Mouse (Mus musculus) ES-E14 (cell line): ENCODE measurements around the gene Spag8. TPM values are rescaled to one million over a fixed set of nuclear protein-coding genes. Genes with fewer than 3 reads are reported as not detected.

ENCODE experiments used
- DNase-seq: peaks from one replicate; pipeline ENCODE4 v3.0.0-alpha.2; 2013; ENCODE audit warnings: low read depth, low spot score
- H3K27ac ChIP-seq: 2 replicates; pipeline ENCODE4 v1.5.1; 2012; ENCODE audit warnings: low read depth, mild to moderate bottlenecking, low read length, moderate library complexity, mixed read lengths; ENCODE audit not compliant: poor library complexity, insufficient read depth, severe bottlenecking
- H3K36me3 ChIP-seq: 2 replicates; pipeline ENCODE4 v1.6.1; 2012; ENCODE audit warnings: mild to moderate bottlenecking, low read length, moderate library complexity, mixed read lengths; ENCODE audit not compliant: control insufficient read depth, poor library complexity, insufficient read depth, severe bottlenecking
- H3K4me1 ChIP-seq, 2 experiments: fragments of 150-350 bp in 1 of 2; sonication (generic) in 1 of 2; 2 replicates each; pipeline ENCODE4 v1.6.1; 2012; ENCODE audit warnings: low read length in 2 of 2, mild to moderate bottlenecking in 1 of 2, mixed read lengths in 1 of 2; ENCODE audit not compliant: control insufficient read depth in 2 of 2, insufficient read depth in 2 of 2, poor library complexity in 1 of 2
- H3K4me3 ChIP-seq, 2 experiments: fragments of 150-350 bp in 1 of 2; sonication (generic) in 1 of 2; 2 replicates each; pipeline ENCODE4 v1.5.1; 2012; ENCODE audit warnings: low read length in 2 of 2, low read depth in 1 of 2, mild to moderate bottlenecking in 1 of 2, mixed read lengths in 1 of 2; ENCODE audit not compliant: insufficient read depth in 1 of 2, poor library complexity in 1 of 2, severe bottlenecking in 1 of 2
- H3K9ac ChIP-seq: 2 replicates; pipeline ENCODE4 v1.6.1; 2012; ENCODE audit warnings: low read depth, mild to moderate bottlenecking, low read length, mixed read lengths; ENCODE audit not compliant: poor library complexity, insufficient read depth, severe bottlenecking
- H3K9me3 ChIP-seq: fragments of 150-350 bp; sonication (generic); 2 replicates; pipeline ENCODE4 v1.6.1; 2012; ENCODE audit warnings: low read depth, mild to moderate bottlenecking, low read length; ENCODE audit not compliant: control insufficient read depth, insufficient read depth
- CHD2 ChIP-seq: IDR thresholded peaks from 2 replicates; pipeline ENCODE4 v1.6.1; 2014; ENCODE audit warnings: mild to moderate bottlenecking, low read depth, low read length, inconsistent platforms
- HCFC1 ChIP-seq: IDR thresholded peaks from 2 replicates; pipeline ENCODE4 v1.6.1; 2012; ENCODE audit warnings: low read length, inconsistent platforms, borderline replicate concordance; ENCODE audit not compliant: insufficient read depth
- MAFK ChIP-seq: IDR thresholded peaks from 2 replicates; pipeline ENCODE4 v1.6.1; 2014; ENCODE audit warnings: mild to moderate bottlenecking, low read depth, low read length, inconsistent platforms; ENCODE audit not compliant: insufficient read depth
- ZC3H11A ChIP-seq: IDR thresholded peaks from 2 replicates; pipeline ENCODE4 v1.6.1; 2012; ENCODE audit warnings: low read depth, mild to moderate bottlenecking, inconsistent platforms, low read length, borderline replicate concordance
- ZNF384 ChIP-seq: IDR thresholded peaks from 2 replicates; pipeline ENCODE4 v1.6.1; 2012; ENCODE audit warnings: low read depth, low read length, inconsistent platforms
- in situ Hi-C, 2 experiments: fragments of 600-800 bp; cut with MboI; formaldehyde crosslinking; loops; one replicate each; pipeline ENCODE4 v1.15.1; 2025; ENCODE audit warnings: low sequenced_read_pairs in 2 of 2, inconsistent platforms in 1 of 2; ENCODE audit not compliant: unreplicated experiment in 2 of 2
- total RNA-seq: library from RNA; depleted of rRNA; stranded (reverse); fragments of 300-350 nt; gene quantifications from 2 replicates; pipeline ENCODE4 v1.2.3, GENCODE M21; 2012

Spag8 gene
- total RNA-seq, 1 experiment: 0.27 TPM

GRCm38 (mm10) chr4:43657146-43657545, 3.8 kb upstream of the Spag8 start:
- in situ Hi-C loops: no loop called here
- Histone ChIP-seq H3K36me3 (no peaks in the 10 kb centered on the region), H3K4me1 (peaks cover 0 to 2% of the 10 kb centered on the region in 2 experiments; a peak in 1 of 4 replicates), H3K9ac (no peak overlapping the region), H3K4me3 (peak overlapping the region in 1 of 2 experiments; percentile 92; a peak in 2 of 4 replicates), H3K9me3 (no peaks in the 10 kb centered on the region), H3K27ac (no peak overlapping the region)
- TF ChIP-seq CHD2: no peak
- no peak for TF ChIP-seq MAFK
- TF ChIP-seq ZC3H11A: no peak
- TF ChIP-seq HCFC1: no peak
- TF ChIP-seq ZNF384: no peak
- DNase-seq: no peak

- H3K4me1 ChIP-seq: peaks cover 0 to 2% of the 10 kb centered on the region in 2 experiments; a peak in 1 of 4 replicates
- H3K9ac ChIP-seq: peak within 1 kb of the TSS; percentile 91
- H3K4me3 ChIP-seq: peak within 1 kb of the TSS; percentile 92 to 97
- DNase-seq: peak; percentile 96
- TF ChIP-seq MAFK (no peak), ZNF384 (peak; percentile 98), ZC3H11A (no peak), CHD2 (peak; percentile 85), HCFC1 (no peak)
- no peaks in the 10 kb centered on the region for H3K9me3 ChIP-seq
- H3K36me3 ChIP-seq: no peaks in the 10 kb centered on the region
- in situ Hi-C loops: no loop called here
- H3K27ac ChIP-seq: peak within 1 kb of the TSS; percentile 37; the same call in 1 of the 2 replicates
These were observed 3.1 kb upstream of the Spag8 start, which contains the start of gene Hint2 for GRCm38 (mm10) chr4:43656339-43657109. Gene Hint2 (minus strand): TSS chr4:43656466.

GRCm38 (mm10) chr4:43655656-43656338, 2.4 kb upstream of the Spag8 start:
- Histone ChIP-seq H3K27ac (peak overlapping the region; percentile 37; the same call in 1 of the 2 replicates), H3K9me3 (no peaks in the 10 kb centered on the region), H3K4me1 (peaks cover 0 to 2% of the 10 kb centered on the region in 2 experiments; a peak in 1 of 4 replicates), H3K4me3 (peak overlapping the region; percentile 92 to 97), H3K9ac (peak overlapping the region; percentile 91), H3K36me3 (no peaks in the 10 kb centered on the region)
- TF ChIP-seq MAFK (no peak), HCFC1 (no peak), ZC3H11A (no peak), CHD2 (no peak), ZNF384 (no peak)
- DNase-seq: no peak
- in situ Hi-C loops: no loop called here

DNA sequence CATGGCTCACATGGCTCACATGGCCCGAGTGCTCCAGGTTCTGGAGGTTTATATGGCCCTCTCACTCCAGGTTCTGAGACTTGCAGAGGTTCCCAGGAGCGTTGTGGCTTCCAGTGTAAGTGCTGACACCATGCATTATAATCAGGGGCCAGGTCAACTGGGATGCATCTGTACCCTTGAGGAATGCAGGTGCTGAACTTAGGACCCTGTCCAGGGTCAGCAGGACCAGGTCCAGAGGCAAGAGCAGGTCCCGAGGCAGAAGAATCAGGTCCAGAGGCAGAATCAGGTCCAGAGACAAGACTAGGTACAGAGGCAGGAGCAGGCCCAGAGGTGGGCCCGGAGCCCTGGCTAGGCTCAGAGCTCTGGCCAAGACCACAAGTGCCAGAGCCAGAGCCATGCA, 668 bp downstream of the Spag8 start:
- H3K9ac ChIP-seq: no peak overlapping the region

More for the DNA sequence above, 668 bp downstream of the Spag8 start:
- no peak overlapping the region for H3K4me3 ChIP-seq
- H3K27ac ChIP-seq: no peak overlapping the region
- no peak for DNase-seq
- H3K9me3 ChIP-seq: no peaks in the 10 kb centered on the region
- TF ChIP-seq CHD2: no peak
- no peak for TF ChIP-seq ZNF384
- TF ChIP-seq HCFC1: no peak
- no peak for TF ChIP-seq MAFK
- TF ChIP-seq ZC3H11A: no peak
- in situ Hi-C loops: no loop called here
- H3K4me1 ChIP-seq: peaks cover 0 to 2% of the 10 kb centered on the region in 2 experiments; a peak in 1 of 4 replicates
- H3K36me3 ChIP-seq: no peaks in the 10 kb centered on the region
